Mouse (Mus musculus) liver, postnatal 0 days (tissue): ENCODE data around the gene Nr1d1. TPM values are rescaled to one million over a fixed set of nuclear protein-coding genes. Genes with fewer than 3 reads are reported as not detected.

Experiments used
- ATAC-seq: fragments of 200-750 bp; cut with Nextera tagmentation; 2 replicates; pipeline ENCODE4 v1.8.0; 2017; ENCODE audit warnings: mild to moderate bottlenecking, moderate library complexity
- DNase-seq: peaks from one replicate; pipeline ENCODE4 v3.0.0-alpha.2; 2016
- H3K27ac ChIP-seq: fragments of 300-500 bp; sonication (generic); 2 replicates; pipeline ENCODE4 v1.5.1; 2014; ENCODE audit warnings: antibody characterized with exemption, moderate library complexity, mild to moderate bottlenecking, low read depth
- H3K27me3 ChIP-seq: fragments of 300-500 bp; sonication (generic); 2 replicates; pipeline ENCODE4 v1.6.1; 2014; ENCODE audit warnings: low read length, control low read depth, mixed read lengths; ENCODE audit not compliant: insufficient read depth
- H3K36me3 ChIP-seq: fragments of 300-500 bp; sonication (generic); replicated peaks from 2 replicates; pipeline ENCODE4 v1.6.1; 2014; ENCODE audit warnings: mild to moderate bottlenecking, control low read depth, low read length, moderate library complexity, mixed read lengths; ENCODE audit not compliant: insufficient read depth
- H3K4me1 ChIP-seq: fragments of 300-500 bp; sonication (generic); 2 replicates; pipeline ENCODE4 v1.6.1; 2014; ENCODE audit warnings: antibody characterized with exemption, mild to moderate bottlenecking, control low read depth; ENCODE audit not compliant: insufficient read depth
- H3K4me2 ChIP-seq: fragments of 300-500 bp; sonication (generic); 2 replicates; pipeline ENCODE4 v1.6.1; 2014; ENCODE audit warnings: low read depth, mild to moderate bottlenecking, low read length, moderate library complexity, mixed read lengths
- H3K4me3 ChIP-seq: fragments of 300-500 bp; sonication (generic); 2 replicates; pipeline ENCODE4 v1.5.1; 2014; ENCODE audit warnings: low read depth, low read length
- H3K9ac ChIP-seq: fragments of 300-500 bp; sonication (generic); replicated peaks from 2 replicates; pipeline ENCODE4 v1.6.1; 2014; ENCODE audit warnings: mild to moderate bottlenecking, moderate library complexity
- H3K9me3 ChIP-seq: fragments of 300-500 bp; sonication (generic); 2 replicates; pipeline ENCODE4 v1.6.1; 2016; ENCODE audit warnings: mild to moderate bottlenecking, control low read depth, low read length, mixed read lengths
- CTCF ChIP-seq: sonication (generic); IDR thresholded peaks from 2 replicates; pipeline ENCODE4 v1.5.1; 2016; ENCODE audit warnings: antibody characterized with exemption, low read depth
- EP300 ChIP-seq: IDR thresholded peaks from 2 replicates; pipeline ENCODE4 v1.6.1; 2016; ENCODE audit warnings: antibody characterized with exemption, low read depth, mild to moderate bottlenecking
- WGBS: fragments of 180-500 bp; shearing (Covaris S2); extraction: QIAGEN DNeasy Blood & Tissue Kit; methylation state at CpG from one replicate; pipeline ENCODE4 v1.1.7; 2014; ENCODE audit not compliant: insufficient replicate concordance; 5-methylcytosine and 5-hydroxymethylcytosine counted together
- polyA plus RNA-seq: library from polyadenylated mRNA; unstranded; fragments of >200 nt; fragmentation: Nextera tagmentation; extraction: Ambion mirVana; gene quantifications from 2 replicates; pipeline ENCODE4 v1.2.1, GENCODE M21; 2015

The Nr1d1 gene
- polyA plus RNA-seq, 1 experiment from 2014 or later = 4.2 TPM

DNA sequence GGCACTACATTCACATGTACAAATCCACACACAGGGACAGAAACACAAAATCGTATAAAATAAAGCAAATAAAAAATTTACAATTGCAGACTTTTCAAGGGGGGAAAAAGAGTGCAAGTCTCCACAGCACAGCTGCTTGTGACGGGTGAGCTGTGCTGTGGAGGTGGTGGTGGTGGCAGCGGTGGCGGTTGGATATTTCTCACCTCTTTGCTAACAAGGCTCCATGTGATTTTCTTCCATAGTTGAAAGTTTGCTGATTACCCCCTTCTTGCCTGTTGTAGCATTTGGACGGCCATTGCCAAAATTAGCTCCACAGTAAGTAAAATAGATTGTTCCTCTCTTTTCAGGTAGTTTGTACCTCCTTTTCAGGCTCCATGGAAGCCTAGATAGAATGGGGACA lies 29.5 kb upstream of the Nr1d1 start, which contains the start of gene Casc3:
Gene Casc3 (plus strand): TSS at position 301 of the 400 bp plus-strand sequence.
- Histone ChIP-seq H3K9ac (no peak within 1 kb of the TSS), H3K9me3 (no peaks in the 10 kb centered on the region), H3K27me3 (no peaks in the 10 kb centered on the region), H3K4me1 (peaks cover 8% of the 10 kb centered on the region), H3K4me2 (no peak within 1 kb of the TSS), H3K4me3 (no peak within 1 kb of the TSS), H3K36me3 (peaks cover 59% of the 10 kb centered on the region), H3K27ac (0 out of 2 replicates have a peak within 1 kb of the TSS, but pooled peaks have one; percentile 45)
- DNase-seq (no peak), ATAC-seq (no peak)
- no peak for TF ChIP-seq CTCF
- no peak for TF ChIP-seq EP300
- WGBS = 85% methylated on average over 5 of the region's 5 CpGs

DNA sequence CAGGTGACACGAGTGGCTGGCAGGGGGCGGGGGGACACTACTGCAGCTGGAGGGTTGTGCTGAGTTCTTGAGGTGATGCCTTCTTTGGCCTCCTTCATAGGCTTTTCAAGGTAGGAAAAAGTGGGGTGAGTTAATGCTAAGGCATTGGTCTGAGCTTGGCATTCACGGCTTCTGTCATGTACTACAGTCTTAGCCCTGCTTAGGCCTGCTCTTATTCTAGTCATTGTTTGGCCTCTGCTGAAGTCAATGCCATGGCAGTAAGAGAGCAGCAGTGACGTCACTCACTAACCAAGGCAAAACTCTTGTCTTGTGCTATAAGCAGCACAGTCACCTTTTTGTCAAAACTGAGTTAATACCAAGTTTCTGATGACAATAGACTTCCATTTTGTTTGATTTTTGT lies 22.8 kb upstream of the Nr1d1 start:
- Histone ChIP-seq H3K4me3 (peak overlapping the region; percentile 99), H3K27ac (no peak overlapping the region), H3K36me3 (peaks cover 35% of the 10 kb centered on the region), H3K9me3 (no peaks in the 10 kb centered on the region), H3K9ac (0 out of 2 replicates have a peak overlapping the region, but pooled peaks have one; percentile 99), H3K4me2 (peak overlapping the region; percentile 96), H3K4me1 (peaks cover 24% of the 10 kb centered on the region), H3K27me3 (no peaks in the 10 kb centered on the region)
- TF ChIP-seq CTCF (no peak), EP300 (no peak)
- DNase-seq = no peak
- 60% methylated on average over 4 of the region's 4 CpGs for WGBS
- no peak for ATAC-seq

DNA sequence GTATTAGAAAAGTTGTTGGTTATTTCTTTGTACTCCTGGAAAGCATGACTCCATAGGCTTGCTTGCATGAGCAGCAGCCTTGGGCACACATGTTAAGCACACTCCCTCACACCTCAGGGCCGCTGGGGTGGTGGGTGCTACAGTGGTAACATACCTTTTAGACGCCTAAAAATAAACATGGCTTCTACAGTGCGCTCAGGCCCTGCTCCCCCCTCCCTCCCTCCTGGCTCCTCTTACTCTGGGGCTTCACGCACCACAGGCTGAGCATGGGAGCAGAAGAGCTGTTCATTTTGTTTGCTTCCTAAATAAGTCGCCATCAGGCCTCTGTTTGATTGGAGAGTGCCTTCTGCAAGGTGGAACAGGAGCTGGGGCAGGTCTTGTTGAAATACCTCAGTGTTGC lies 22.2 kb upstream of the Nr1d1 start:
- H3K27me3 ChIP-seq = no peaks in the 10 kb centered on the region
- H3K9ac ChIP-seq = peak overlapping the region; percentile 99
- H3K4me3 ChIP-seq = peak overlapping the region; percentile 99
- no peaks in the 10 kb centered on the region for H3K9me3 ChIP-seq
- peak overlapping the region; percentile 96 for H3K4me2 ChIP-seq
- peaks cover 30% of the 10 kb centered on the region for H3K36me3 ChIP-seq
- DNase-seq (no peak), ATAC-seq (no peak)
- no peak for TF ChIP-seq EP300
- TF ChIP-seq CTCF = no peak
- peaks cover 24% of the 10 kb centered on the region for H3K4me1 ChIP-seq
- WGBS = 8% methylated on average over 5 of the region's 5 CpGs
- H3K27ac ChIP-seq = peak overlapping the region; percentile 99

DNA sequence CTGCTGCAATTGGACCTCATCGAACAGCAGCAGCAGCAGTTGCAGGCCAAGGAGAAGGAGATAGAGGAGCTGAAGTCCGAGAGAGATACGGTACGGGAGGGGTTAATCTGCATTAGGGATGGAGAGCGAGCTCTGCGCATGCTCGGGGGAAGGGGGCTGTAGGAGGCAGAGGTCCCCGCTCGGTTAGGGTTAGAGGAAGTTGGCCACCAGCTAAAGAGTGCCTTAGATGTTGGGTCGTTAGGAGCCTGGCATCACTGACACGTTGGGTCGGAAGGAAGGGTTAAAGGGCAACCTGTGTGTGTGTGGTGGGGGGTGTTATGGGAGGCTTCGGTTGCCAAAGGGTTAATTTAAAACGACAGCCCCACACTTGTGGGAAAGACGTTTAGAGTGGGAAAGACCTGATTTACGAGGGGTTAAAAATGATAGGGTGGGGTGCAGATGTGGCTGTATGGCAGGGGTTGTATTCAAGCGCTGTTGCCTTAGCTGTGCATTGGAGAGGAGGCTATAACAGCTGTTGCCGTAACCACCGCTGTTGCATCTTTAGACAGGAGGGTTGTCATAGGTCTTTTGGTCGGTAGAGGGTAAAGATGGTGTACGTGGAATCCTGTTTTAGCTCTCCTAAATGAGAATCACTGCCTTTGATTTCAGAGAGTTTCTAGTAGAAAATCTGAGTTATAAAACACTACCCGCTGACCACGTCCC lies 21.5 kb upstream of the Nr1d1 start:
- Histone ChIP-seq H3K27ac (peak overlapping the region; percentile 99), H3K4me3 (peak overlapping the region; percentile 99), H3K4me2 (peak overlapping the region; percentile 96), H3K27me3 (no peaks in the 10 kb centered on the region), H3K9ac (peak overlapping the region; percentile 99), H3K36me3 (peaks cover 23% of the 10 kb centered on the region), H3K4me1 (peaks cover 24% of the 10 kb centered on the region), H3K9me3 (no peaks in the 10 kb centered on the region)
- no peak for TF ChIP-seq EP300
- no peak for TF ChIP-seq CTCF
- peak; percentile 75 for DNase-seq
- ATAC-seq = 0 out of 2 replicates have a peak, but pooled peaks have one; percentile 5
- 3% methylated on average over 23 of the region's 23 CpGs for WGBS

DNA sequence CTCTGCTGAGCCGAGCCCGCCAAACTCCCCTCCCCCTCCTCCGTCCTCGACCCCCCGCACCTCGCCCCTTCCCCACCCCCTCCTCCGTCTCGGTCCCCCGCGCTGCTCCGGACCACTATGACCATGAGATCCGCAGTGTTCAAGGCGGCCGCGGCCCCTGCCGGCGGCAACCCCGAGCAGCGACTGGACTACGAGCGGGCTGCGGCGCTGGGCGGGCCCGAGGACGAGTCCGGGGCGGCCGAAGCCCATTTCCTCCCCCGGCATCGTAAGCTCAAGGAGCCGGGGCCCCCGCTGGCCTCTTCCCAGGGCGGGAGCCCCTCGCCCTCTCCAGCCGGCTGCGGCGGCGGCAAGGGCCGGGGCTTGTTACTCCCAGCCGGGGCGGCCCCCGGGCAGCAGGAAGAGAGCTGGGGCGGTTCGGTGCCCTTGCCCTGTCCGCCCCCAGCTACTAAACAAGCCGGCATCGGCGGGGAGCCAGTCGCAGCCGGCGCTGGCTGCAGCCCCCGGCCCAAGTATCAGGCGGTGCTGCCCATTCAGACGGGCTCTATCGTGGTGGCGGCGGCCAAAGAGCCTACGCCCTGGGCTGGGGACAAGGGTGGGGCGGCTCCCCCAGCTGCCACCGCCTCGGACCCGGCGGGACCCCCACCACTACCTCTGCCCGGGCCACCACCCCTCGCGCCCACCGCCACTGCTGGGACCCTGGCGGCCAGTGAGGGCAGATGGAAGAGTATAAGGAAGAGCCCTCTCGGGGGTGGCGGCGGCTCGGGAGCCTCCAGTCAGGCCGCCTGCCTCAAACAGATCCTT lies 20.8 kb upstream of the Nr1d1 start:
- no peaks in the 10 kb centered on the region for H3K9me3 ChIP-seq
- H3K27ac ChIP-seq = peak overlapping the region; percentile 99
- H3K36me3 ChIP-seq = peaks cover 18% of the 10 kb centered on the region
- ATAC-seq (peak; percentile 64), DNase-seq (peak; percentile 72)
- 1% methylated on average over 34 of the region's 74 CpGs for WGBS
- peak overlapping the region; percentile 96 for H3K4me2 ChIP-seq
- peak overlapping the region; percentile 99 for H3K4me3 ChIP-seq
- H3K4me1 ChIP-seq = peaks cover 24% of the 10 kb centered on the region
- TF ChIP-seq EP300 (no peak), CTCF (peak; percentile 35)
- H3K9ac ChIP-seq = peak overlapping the region; percentile 99
- no peaks in the 10 kb centered on the region for H3K27me3 ChIP-seq

DNA sequence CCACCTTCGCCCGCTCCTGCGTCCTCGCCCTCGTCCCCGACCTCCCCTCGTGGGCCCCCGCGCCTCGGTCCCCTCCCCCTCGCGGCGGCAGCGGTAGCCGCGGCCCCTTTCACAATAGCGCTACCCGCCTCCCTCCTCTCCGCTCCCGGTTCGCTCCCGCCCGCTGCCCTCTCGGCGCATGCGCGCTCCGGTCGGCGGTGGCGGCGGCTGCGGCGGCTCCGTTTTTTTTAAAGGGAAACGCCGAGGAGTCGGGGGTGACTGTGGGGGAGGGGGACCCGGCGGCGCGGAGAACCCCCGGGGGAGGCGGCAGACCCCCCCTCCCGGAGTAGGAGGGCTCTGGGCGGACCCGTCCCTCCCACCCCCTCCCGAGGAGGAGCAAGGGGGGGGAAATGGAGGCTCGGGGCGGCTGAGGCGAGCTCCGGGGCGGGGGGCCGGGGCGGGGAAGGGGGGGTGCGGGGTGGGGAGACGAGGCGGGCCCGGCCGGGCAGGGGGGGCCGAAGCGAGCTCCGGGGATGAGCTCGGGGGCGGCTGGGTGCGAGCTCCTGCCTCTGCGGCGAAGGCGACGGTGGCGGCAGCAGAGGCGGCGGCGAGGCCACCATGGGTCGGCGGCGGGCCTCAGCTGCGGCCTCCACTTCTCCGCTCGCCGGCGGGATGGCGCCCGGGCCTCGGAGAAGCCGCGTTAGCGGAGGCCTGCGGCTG lies 20.0 kb upstream of the Nr1d1 start, which contains the start of gene Msl1:
Gene Msl1 (plus strand): TSS at position 502 of the 699 bp plus-strand sequence.
- Histone ChIP-seq H3K9ac (peak within 1 kb of the TSS; percentile 99), H3K9me3 (no peaks in the 10 kb centered on the region), H3K27me3 (no peaks in the 10 kb centered on the region), H3K27ac (peak within 1 kb of the TSS; percentile 99), H3K4me1 (peaks cover 24% of the 10 kb centered on the region), H3K4me3 (peak within 1 kb of the TSS; percentile 99), H3K4me2 (peak within 1 kb of the TSS; percentile 96), H3K36me3 (peaks cover 15% of the 10 kb centered on the region)
- TF ChIP-seq EP300 = no peak
- peak; percentile 22 for TF ChIP-seq CTCF
- under 1% methylated on average over 57 of the region's 89 CpGs for WGBS
- DNase-seq (peak; percentile 91), ATAC-seq (peak; percentile 77)
